Mouse (Mus musculus) hindbrain, embryonic 12.5 days (tissue): ENCODE measurements around the gene Dnase1l3. TPM values are rescaled to one million over a fixed set of nuclear protein-coding genes. Genes with fewer than 3 reads are reported as not detected.

ENCODE experiments used
- ATAC-seq: fragments of 200-750 bp; cut with Nextera tagmentation; 2 replicates; pipeline ENCODE4 v1.8.0; 2017; ENCODE audit warnings: moderate TSS enrichment; ENCODE audit not compliant: low FRiP score
- H3K27ac ChIP-seq: fragments of 300-500 bp; sonication (generic); 2 replicates; pipeline ENCODE4 v1.5.1; 2016; ENCODE audit warnings: mild to moderate bottlenecking
- H3K27me3 ChIP-seq: fragments of 300-500 bp; sonication (generic); 2 replicates; pipeline ENCODE4 v1.6.1; 2016; ENCODE audit warnings: mild to moderate bottlenecking
- H3K36me3 ChIP-seq: fragments of 300-500 bp; sonication (generic); 2 replicates; pipeline ENCODE4 v1.6.1; 2016; ENCODE audit warnings: mild to moderate bottlenecking
- H3K4me1 ChIP-seq: fragments of 300-500 bp; sonication (generic); 2 replicates; pipeline ENCODE4 v1.6.1; 2016
- H3K4me2 ChIP-seq: fragments of 300-500 bp; sonication (generic); replicated peaks from 2 replicates; pipeline ENCODE4 v1.6.1; 2016; ENCODE audit warnings: mild to moderate bottlenecking
- H3K4me3 ChIP-seq: fragments of 300-500 bp; sonication (generic); 2 replicates; pipeline ENCODE4 v1.5.1; 2016; ENCODE audit warnings: mild to moderate bottlenecking
- H3K9ac ChIP-seq: fragments of 300-500 bp; sonication (generic); 2 replicates; pipeline ENCODE4 v1.6.1; 2016; ENCODE audit warnings: mild to moderate bottlenecking, moderate library complexity
- H3K9me3 ChIP-seq: fragments of 300-500 bp; sonication (generic); replicated peaks from 2 replicates; pipeline ENCODE4 v1.6.1; 2016; ENCODE audit warnings: mild to moderate bottlenecking
- WGBS: fragments of 180-500 bp; shearing (Covaris S2); methylation state at CpG from one replicate; pipeline ENCODE4 v1.1.7; 2016; 5-methylcytosine and 5-hydroxymethylcytosine counted together
- polyA plus RNA-seq: library from polyadenylated mRNA; unstranded; fragments of >200 nt; fragmentation: Nextera tagmentation; extraction: Ambion mirVana; gene quantifications from 2 replicates; pipeline ENCODE4 v1.2.1, GENCODE M21; 2016

Dnase1l3 gene
- polyA plus RNA-seq, 1 experiment from 2014 or later: not detected

- no peaks in the 10 kb centered on the region for H3K9me3 ChIP-seq
- no peak for ATAC-seq
- H3K27ac ChIP-seq: no peak overlapping the region
- 68% methylated on average over 6 of the region's 6 CpGs for WGBS
- no peak overlapping the region for H3K4me2 ChIP-seq
- no peaks in the 10 kb centered on the region for H3K36me3 ChIP-seq
- H3K9ac ChIP-seq: no peak overlapping the region
- H3K4me3 ChIP-seq: no peak overlapping the region
- H3K4me1 ChIP-seq: no peaks in the 10 kb centered on the region
- H3K27me3 ChIP-seq: no peaks in the 10 kb centered on the region
Measured at GRCm38 (mm10) chr14:7992158-7992557, 2.2 kb downstream of the Dnase1l3 start.

DNA sequence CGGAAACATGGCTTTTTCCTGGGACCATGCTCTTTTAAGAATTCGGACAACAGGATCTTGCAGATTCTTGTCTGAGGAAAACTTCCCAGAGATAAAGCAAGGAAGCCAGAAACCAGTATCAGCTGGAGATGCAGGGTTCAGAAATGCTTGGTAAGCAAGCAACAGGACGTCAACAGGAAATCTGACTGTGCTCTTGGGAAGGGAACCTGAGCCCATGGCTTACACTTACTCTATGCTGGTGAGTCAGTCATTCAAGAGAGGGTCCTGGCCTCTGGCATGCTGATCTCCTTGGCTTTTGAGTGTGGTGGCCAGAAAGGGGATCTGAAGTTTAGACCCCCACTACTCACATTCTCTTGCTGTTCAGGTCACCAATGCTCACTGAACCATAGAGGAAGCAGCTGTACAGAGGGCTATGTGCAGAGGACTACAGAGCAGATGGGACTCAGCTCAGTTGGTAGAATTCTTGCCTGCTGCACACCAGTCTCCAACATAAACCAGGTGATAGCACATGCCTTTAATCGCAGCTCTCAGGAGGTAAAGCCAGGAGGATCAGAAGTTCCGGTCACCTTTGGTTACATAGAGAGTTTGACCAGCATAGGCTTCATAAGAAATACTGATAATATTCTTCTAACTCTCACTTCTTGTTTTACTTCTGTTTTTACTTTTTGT is 3.1 kb downstream of the Dnase1l3 start:
- no peak overlapping the region for H3K9ac ChIP-seq
- no peak overlapping the region for H3K27ac ChIP-seq
- no peak overlapping the region for H3K4me3 ChIP-seq
- H3K36me3 ChIP-seq: no peaks in the 10 kb centered on the region
- no peaks in the 10 kb centered on the region for H3K9me3 ChIP-seq
- H3K4me2 ChIP-seq: no peak overlapping the region
- 74% methylated on average over 5 of the region's 5 CpGs for WGBS
- H3K4me1 ChIP-seq: no peaks in the 10 kb centered on the region
- ATAC-seq: no peak
- H3K27me3 ChIP-seq: no peaks in the 10 kb centered on the region

GRCm38 (mm10) chr14:7989961-7990360 is 4.4 kb downstream of the Dnase1l3 start:
- Histone ChIP-seq H3K9ac (no peak overlapping the region), H3K27ac (no peak overlapping the region), H3K4me2 (no peak overlapping the region), H3K36me3 (no peaks in the 10 kb centered on the region), H3K4me1 (no peaks in the 10 kb centered on the region), H3K4me3 (no peak overlapping the region), H3K27me3 (no peaks in the 10 kb centered on the region), H3K9me3 (no peaks in the 10 kb centered on the region)
- 86% methylated on average over 3 of the region's 3 CpGs for WGBS
- ATAC-seq: no peak

DNA sequence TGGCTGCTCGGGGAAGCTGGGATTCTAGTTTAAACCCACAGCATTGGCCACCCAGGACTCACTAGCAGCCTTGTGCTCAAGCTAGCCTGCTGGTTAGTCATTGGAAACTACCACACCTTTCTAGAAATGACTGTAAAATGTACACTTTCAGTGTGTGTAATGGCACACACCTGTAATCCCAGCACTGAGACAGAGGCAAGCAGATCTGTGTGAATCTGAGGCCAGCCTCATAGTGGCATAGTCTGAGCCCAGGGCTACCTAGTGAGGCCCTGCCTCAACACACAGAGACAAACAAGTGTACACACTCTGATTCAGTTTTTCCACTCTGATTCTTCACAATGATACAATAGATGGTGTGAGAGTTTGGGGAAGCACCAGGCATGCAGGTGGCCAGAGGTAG is 5.0 kb downstream of the Dnase1l3 start:
- Histone ChIP-seq H3K4me3 (no peak overlapping the region), H3K4me2 (no peak overlapping the region), H3K27ac (no peak overlapping the region), H3K27me3 (no peaks in the 10 kb centered on the region), H3K9me3 (no peaks in the 10 kb centered on the region), H3K9ac (no peak overlapping the region), H3K36me3 (no peaks in the 10 kb centered on the region), H3K4me1 (no peaks in the 10 kb centered on the region)
- 48% methylated on average over 1 of the region's 1 CpGs for whole genome bisulfite sequencing
- ATAC-seq: no peak

DNA sequence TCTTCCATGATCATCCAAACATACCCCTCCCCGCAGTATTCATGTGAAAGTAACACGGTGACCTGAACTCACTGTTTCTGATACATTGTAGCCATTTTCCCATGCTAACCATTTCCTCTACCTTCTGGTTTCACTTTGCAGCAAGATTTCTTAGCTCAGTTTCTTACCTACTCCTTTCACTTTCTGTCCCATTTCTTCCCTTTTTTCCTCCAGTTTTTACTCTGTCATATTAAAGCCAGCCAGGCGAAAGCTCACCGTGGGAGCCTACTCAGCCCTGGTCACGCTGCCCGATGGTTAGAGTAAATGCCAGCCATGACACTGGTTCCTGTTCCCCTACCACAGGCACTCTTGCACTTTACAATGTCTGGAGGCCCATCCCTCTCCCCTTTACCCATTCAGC is 7.5 kb downstream of the Dnase1l3 start:
- 97% methylated on average over 6 of the region's 6 CpGs for WGBS
- ATAC-seq: no peak

DNA sequence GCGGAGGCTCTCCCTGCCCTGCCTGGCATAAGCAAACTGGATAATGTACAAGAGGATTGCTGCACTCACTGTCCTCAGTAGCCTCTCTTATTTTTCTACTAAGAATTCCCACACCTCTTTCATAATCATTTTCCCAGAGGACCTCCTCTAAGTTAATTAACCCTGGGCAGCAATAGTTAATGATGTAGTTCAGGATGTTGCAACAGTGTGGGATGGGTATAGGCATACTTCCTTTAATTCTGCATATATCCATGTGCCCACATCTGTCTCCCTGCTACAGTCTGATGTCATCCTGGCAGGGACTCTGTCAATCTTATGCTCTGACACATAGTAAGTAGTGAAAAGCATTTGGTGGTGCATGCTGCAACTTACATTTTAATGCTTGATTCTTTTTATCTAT is 13.1 kb downstream of the Dnase1l3 start:
- no peak overlapping the region for H3K4me3 ChIP-seq
- H3K9me3 ChIP-seq: no peaks in the 10 kb centered on the region
- H3K27ac ChIP-seq: no peak overlapping the region
- no peak overlapping the region for H3K9ac ChIP-seq
- 94% methylated on average over 1 of the region's 1 CpGs for WGBS
- no peak overlapping the region for H3K4me2 ChIP-seq
- no peaks in the 10 kb centered on the region for H3K4me1 ChIP-seq
- no peaks in the 10 kb centered on the region for H3K36me3 ChIP-seq
- ATAC-seq: no peak
- H3K27me3 ChIP-seq: no peaks in the 10 kb centered on the region

More for the DNA sequence above, 7.5 kb downstream of the Dnase1l3 start:
- Histone ChIP-seq H3K4me2 (no peak overlapping the region), H3K36me3 (no peaks in the 10 kb centered on the region), H3K9ac (no peak overlapping the region), H3K4me3 (no peak overlapping the region), H3K27ac (no peak overlapping the region), H3K27me3 (no peaks in the 10 kb centered on the region), H3K9me3 (no peaks in the 10 kb centered on the region), H3K4me1 (no peaks in the 10 kb centered on the region)

- Histone ChIP-seq H3K4me1 (no peaks in the 10 kb centered on the region), H3K4me3 (no peak overlapping the region), H3K9me3 (no peaks in the 10 kb centered on the region), H3K27ac (no peak overlapping the region), H3K36me3 (no peaks in the 10 kb centered on the region), H3K9ac (no peak overlapping the region), H3K27me3 (no peaks in the 10 kb centered on the region), H3K4me2 (no peak overlapping the region)
- WGBS: 91% methylated on average over 1 of the region's 1 CpGs
- no peak for ATAC-seq
Measured at GRCm38 (mm10) chr14:7978183-7978582, 16.2 kb downstream of the Dnase1l3 start.

GRCm38 (mm10) chr14:7977471-7977870 is 16.9 kb downstream of the Dnase1l3 start:
- Histone ChIP-seq H3K4me2 (no peak overlapping the region), H3K9me3 (no peaks in the 10 kb centered on the region), H3K27ac (no peak overlapping the region), H3K27me3 (no peaks in the 10 kb centered on the region), H3K4me1 (no peaks in the 10 kb centered on the region), H3K9ac (no peak overlapping the region), H3K36me3 (no peaks in the 10 kb centered on the region), H3K4me3 (no peak overlapping the region)
- 92% methylated on average over 1 of the region's 1 CpGs for WGBS
- no peak for ATAC-seq

- Histone ChIP-seq H3K27ac (no peak overlapping the region), H3K9ac (no peak overlapping the region), H3K4me3 (no peak overlapping the region), H3K36me3 (no peaks in the 10 kb centered on the region), H3K9me3 (no peaks in the 10 kb centered on the region), H3K4me1 (no peaks in the 10 kb centered on the region), H3K4me2 (no peak overlapping the region), H3K27me3 (no peaks in the 10 kb centered on the region)
- no peak for ATAC-seq
- 82% methylated on average over 6 of the region's 6 CpGs for WGBS
Measured at GRCm38 (mm10) chr14:7975177-7975576, 19.2 kb downstream of the Dnase1l3 start.

GRCm38 (mm10) chr14:7974643-7975042 is 19.7 kb downstream of the Dnase1l3 start:
- Histone ChIP-seq H3K4me2 (no peak overlapping the region), H3K4me3 (no peak overlapping the region), H3K9me3 (no peaks in the 10 kb centered on the region), H3K4me1 (no peaks in the 10 kb centered on the region), H3K27me3 (no peaks in the 10 kb centered on the region), H3K27ac (no peak overlapping the region), H3K36me3 (no peaks in the 10 kb centered on the region), H3K9ac (no peak overlapping the region)
- ATAC-seq: no peak
- 100% methylated on average over 1 of the region's 1 CpGs for WGBS

DNA sequence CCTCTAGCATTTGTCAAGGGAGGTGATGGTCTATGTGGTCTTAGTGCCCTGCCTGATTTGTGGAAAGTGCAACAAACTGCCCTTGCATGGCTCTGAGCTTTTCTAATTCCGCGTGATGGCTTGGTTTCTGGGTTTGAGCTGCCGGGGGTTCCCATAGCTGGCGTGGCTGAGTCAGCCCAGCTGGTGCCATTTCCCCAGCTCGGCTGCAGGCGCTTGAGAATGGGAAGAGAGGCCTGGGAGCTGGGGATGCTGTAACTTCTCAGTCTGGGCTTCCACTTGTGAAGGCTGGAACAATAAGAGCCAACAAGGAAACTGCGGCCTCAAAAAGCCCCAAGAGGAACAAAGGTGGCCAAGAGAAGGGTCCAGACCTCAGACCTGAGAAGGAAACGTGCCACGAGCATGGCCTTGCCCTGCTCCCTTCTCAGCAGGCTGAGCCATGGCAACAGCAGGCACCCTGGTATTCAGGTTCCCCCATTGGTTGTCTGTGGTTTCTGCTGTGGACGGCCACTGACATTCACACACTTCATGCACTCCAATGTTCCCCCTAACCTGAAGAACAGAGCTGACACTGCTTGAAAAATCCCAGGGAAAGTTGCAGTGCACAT is 22.4 kb downstream of the Dnase1l3 start:
- no peaks in the 10 kb centered on the region for H3K9me3 ChIP-seq
- no peak overlapping the region for H3K9ac ChIP-seq
- H3K36me3 ChIP-seq: no peaks in the 10 kb centered on the region
- WGBS: 75% methylated on average over 10 of the region's 10 CpGs
- no peaks in the 10 kb centered on the region for H3K4me1 ChIP-seq
- H3K4me2 ChIP-seq: no peak overlapping the region
- H3K4me3 ChIP-seq: no peak overlapping the region
- ATAC-seq: no peak
- H3K27ac ChIP-seq: no peak overlapping the region
- no peaks in the 10 kb centered on the region for H3K27me3 ChIP-seq

- peak; percentile 46; the same call in 1 of the 2 replicates for ATAC-seq
- H3K9ac ChIP-seq: no peak overlapping the region
- no peaks in the 10 kb centered on the region for H3K36me3 ChIP-seq
- no peaks in the 10 kb centered on the region for H3K9me3 ChIP-seq
- no peak overlapping the region for H3K4me2 ChIP-seq
- no peaks in the 10 kb centered on the region for H3K27me3 ChIP-seq
- H3K4me3 ChIP-seq: no peak overlapping the region
- H3K4me1 ChIP-seq: no peaks in the 10 kb centered on the region
- no peak overlapping the region for H3K27ac ChIP-seq
- WGBS: 57% methylated on average over 11 of the region's 11 CpGs
Measured at GRCm38 (mm10) chr14:7964219-7964889, 30.0 kb downstream of the Dnase1l3 start.

- no peak for ATAC-seq
- H3K4me2 ChIP-seq: no peak overlapping the region
- H3K36me3 ChIP-seq: no peaks in the 10 kb centered on the region
- no peaks in the 10 kb centered on the region for H3K4me1 ChIP-seq
- 66% methylated on average over 7 of the region's 7 CpGs for WGBS
- H3K9ac ChIP-seq: no peak overlapping the region
- H3K27ac ChIP-seq: no peak overlapping the region
- H3K4me3 ChIP-seq: no peak overlapping the region
- no peaks in the 10 kb centered on the region for H3K27me3 ChIP-seq
- H3K9me3 ChIP-seq: no peaks in the 10 kb centered on the region
Measured at GRCm38 (mm10) chr14:7963160-7963559, 31.2 kb downstream of the Dnase1l3 start.
